Comparison of ENCODE assay signal across 27 mouse cellular contexts in the genomic region with DNA sequence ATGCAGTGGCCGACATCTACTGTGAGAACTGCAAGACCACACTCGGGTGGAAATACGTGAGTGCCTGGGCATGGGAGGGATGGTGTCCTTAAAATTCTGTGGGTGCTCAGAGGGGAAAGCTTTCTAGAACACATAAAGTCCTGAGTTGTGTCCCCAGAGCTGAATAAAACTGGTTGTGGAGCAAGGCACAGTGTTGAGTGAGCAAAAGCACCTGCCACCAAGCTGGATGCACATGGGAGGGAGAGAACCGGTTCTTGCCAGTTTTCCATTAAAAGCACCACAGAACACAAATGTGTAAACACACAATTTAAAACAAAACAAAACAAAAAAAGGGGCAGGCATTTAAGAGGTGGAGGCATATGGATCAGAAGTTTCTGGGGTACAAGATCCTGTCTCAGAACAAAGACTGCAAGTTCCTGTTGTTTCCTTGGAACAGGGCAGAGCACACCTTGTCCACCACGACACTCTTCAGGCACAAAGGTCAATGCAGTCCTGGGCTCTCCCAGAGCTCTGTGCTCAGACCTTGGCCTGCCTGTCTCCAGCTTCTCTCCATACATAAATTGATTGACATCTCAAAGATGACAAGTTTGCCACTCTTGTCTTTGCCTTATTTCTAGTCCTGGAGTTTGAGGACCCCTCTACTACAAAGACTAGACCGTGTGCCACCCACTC. TPM values are rescaled to one million over a fixed set of nuclear protein-coding genes. Genes with fewer than 3 reads are reported as not detected.
A peak's percentile ranks its signal among the peaks of the same experiment; 100 is the strongest.
DNase-seq lines count a peak whose midpoint lies in the region; ATAC-seq and TF ChIP-seq lines count a peak whose summit lies in the region.
"Had no signal": no experiment of that assay in that cellular context is flagged by ENCODE, and none has a peak within 500 bp of the region (broad histone marks: within the 10 kb centered on the region; RNA-seq: fewer than 3 reads in every experiment).

No protein-coding gene starts in this region.

- WGBS in kidney, adult 2 months, result 70% methylated on average over 6 of the region's 6 CpGs
- WGBS in intestine, embryonic 16.5 days, result 77% methylated on average over 6 of the region's 6 CpGs

- H3K27ac ChIP-seq in kidney, adult 2 months (ENCODE audit: insufficient read depth, low read depth, low read length), result no peak overlapping the region
- H3K27ac ChIP-seq in intestine, embryonic 16.5 days (ENCODE audit: low read length), result peak overlapping the region; percentile 27
- H3K27ac ChIP-seq: heart, adult 2 months; heart, embryonic 13.5 days; hindbrain, postnatal 0 days; limb, embryonic 12.5 days; liver, embryonic 15.5 days; macrophage; midbrain, embryonic 13.5 days; stomach, embryonic 15.5 days had no signal

- H3K4me1 ChIP-seq in kidney, adult 2 months (ENCODE audit: control insufficient read depth, insufficient read depth, low read length), result 0 out of 2 replicates have a peak, but pooled peaks cover 4% of the 10 kb centered on the region
- H3K4me1 ChIP-seq in intestine, embryonic 16.5 days (ENCODE audit: control insufficient read depth, insufficient read depth, low read length), result 0 out of 2 replicates have a peak, but pooled peaks cover 2% of the 10 kb centered on the region
- H3K4me1 ChIP-seq: limb, embryonic 12.5 days; midbrain, embryonic 13.5 days; stomach, embryonic 15.5 days had no signal

- H3K36me3 ChIP-seq in kidney, adult 2 months (ENCODE audit: control insufficient read depth, insufficient read depth, low read length), result no peaks in the 10 kb centered on the region; the same call in 1 of the 2 replicates
- peaks cover 14% of the 10 kb centered on the region for H3K36me3 ChIP-seq in intestine, embryonic 16.5 days (ENCODE audit: control insufficient read depth, insufficient read depth, low read length)

- intact Hi-C loops in left cerebral cortex, postnatal 4 days (cut with DNase I), result no loop called here

- no peaks in the 10 kb centered on the region for H3K27me3 ChIP-seq in kidney, adult 2 months (replicated peaks; ENCODE audit: control insufficient read depth, insufficient read depth, low read length)
- no peaks in the 10 kb centered on the region for H3K27me3 ChIP-seq in intestine, embryonic 16.5 days (replicated peaks; ENCODE audit: control insufficient read depth, insufficient read depth, low read length)
- H3K27me3 ChIP-seq: heart, embryonic 13.5 days; limb, embryonic 12.5 days; liver, embryonic 15.5 days; midbrain, embryonic 13.5 days; Patski; stomach, embryonic 15.5 days had no signal

- TF ChIP-seq CTCF in kidney, adult 2 months (conservative IDR thresholded peaks at IDR 0.05; ENCODE audit: insufficient read depth, insufficient read length, low read depth, low read length), result no peak

- no peak overlapping the region for H3K9ac ChIP-seq in intestine, embryonic 16.5 days (ENCODE audit: low read depth, low read length)
- H3K9ac ChIP-seq: heart, embryonic 13.5 days; limb, embryonic 12.5 days; liver, embryonic 15.5 days; midbrain, embryonic 13.5 days; stomach, embryonic 15.5 days had no signal

- no peak overlapping the region for H3K4me3 ChIP-seq in kidney, adult 2 months (ENCODE audit: insufficient read depth, low read depth, low read length)
- H3K4me3 ChIP-seq in intestine, embryonic 16.5 days (ENCODE audit: low read length), result no peak overlapping the region
- H3K4me3 ChIP-seq: heart, adult 2 months; heart, embryonic 13.5 days; limb, embryonic 12.5 days; liver, embryonic 15.5 days; midbrain, embryonic 13.5 days; stomach, embryonic 15.5 days had no signal

- no peaks in the 10 kb centered on the region for H3K9me3 ChIP-seq in intestine, embryonic 16.5 days (ENCODE audit: control insufficient read depth, low read length)
- H3K9me3 ChIP-seq: heart, embryonic 13.5 days; limb, embryonic 12.5 days; liver, embryonic 15.5 days; midbrain, embryonic 13.5 days; stomach, embryonic 15.5 days had no signal

- TF ChIP-seq POLR2A in kidney, adult 2 months (IDR thresholded peaks at IDR 0.05; ENCODE audit: low read depth, low read length), result no peak

- DNase-seq in kidney, adult 2 months, result peak; percentile 18
- DNase-seq in kidney, postnatal 10 days, result no peak
- DNase-seq in lung, postnatal 10 days, result peak; percentile 68
- DNase-seq in yolk sac, embryonic 10.5 days (ENCODE audit: low spot score), result peak; percentile 60
- DNase-seq in left cerebral cortex, postnatal 4 days, result no peak
- no peak for DNase-seq in thymus, postnatal 4 days
- DNase-seq: adrenal gland, postnatal 10 days; cerebellum, adult 11 months; cerebellum, adult 9-10 months; cerebellum, postnatal 36 days; gastrocnemius, postnatal 25 days; heart, adult 2 months; kidney, adult 11 months; right cerebral cortex, postnatal 14 days; thymus, postnatal 14 days had no signal

- H3K4me2 ChIP-seq in intestine, embryonic 16.5 days (ENCODE audit: low read depth, low read length), result no peak overlapping the region
- H3K4me2 ChIP-seq: heart, embryonic 13.5 days; limb, embryonic 12.5 days; liver, embryonic 15.5 days; midbrain, embryonic 13.5 days; stomach, embryonic 15.5 days had no signal

- peak; percentile 85 for ATAC-seq in intestine, embryonic 16.5 days
- ATAC-seq: forebrain, embryonic 14.5 days; hindbrain, postnatal 0 days; midbrain, embryonic 13.5 days; Patski had no signal

RNA-seq across cellular contexts. Expression of gene Ypel1, which starts 12.8 kb away (rescaled TPM):
- polyA plus RNA-seq in kidney, adult 2 months (2012; rRNA removed), result 1.6 and 2.3 TPM in 2 replicates
- 9.1 and 9.9 TPM in 2 replicates for polyA plus RNA-seq in intestine, embryonic 16.5 days (2015; fragmentation: Nextera tagmentation; extraction: Ambion mirVana)
- total RNA-seq in left cerebral cortex, postnatal 4 days (2021), result 100 to 1,000 TPM; 102 to 114 TPM

RNA-seq across cellular contexts. Expression of gene Ppil2, which starts 28.8 kb away (rescaled TPM):
- 88.5 and 89.6 TPM in 2 replicates for polyA plus RNA-seq in kidney, adult 2 months (2012; rRNA removed)
- polyA plus RNA-seq in intestine, embryonic 16.5 days (2015; fragmentation: Nextera tagmentation; extraction: Ambion mirVana), result 130 and 132 TPM in 2 replicates
- 10 to 100 TPM; 88.3 to 91.9 TPM for total RNA-seq in left cerebral cortex, postnatal 4 days (2021)

RNA-seq across cellular contexts. Expression of gene 2610318N02Rik, which starts 42.7 kb away (rescaled TPM):
- polyA plus RNA-seq in kidney, adult 2 months (2012; rRNA removed), result 0.75 and 1.4 TPM in 2 replicates
- 33.8 and 41.6 TPM in 2 replicates for polyA plus RNA-seq in intestine, embryonic 16.5 days (2015; fragmentation: Nextera tagmentation; extraction: Ambion mirVana)
- total RNA-seq in left cerebral cortex, postnatal 4 days (2021), result 1 to 10 TPM; 4.8 to 6.1 TPM
- total RNA-seq: gastrocnemius, postnatal 25 days; heart, adult 2 months; heart, postnatal 25 days; liver, adult 2 months had no signal

RNA-seq across cellular contexts. Expression of gene Sdf2l1, which starts 49.9 kb away (rescaled TPM):
- polyA plus RNA-seq in kidney, adult 2 months (2012; rRNA removed), result 22.8 and 25.2 TPM in 2 replicates
- polyA plus RNA-seq in intestine, embryonic 16.5 days (2015; fragmentation: Nextera tagmentation; extraction: Ambion mirVana), result 173 and 203 TPM in 2 replicates
- 10 to 100 TPM; 10.8 to 12.6 TPM for total RNA-seq in left cerebral cortex, postnatal 4 days (2021)

Comparison
In these comparisons a context has a peak if more than half of its experiments do, and no peak if none do; other contexts are left out.
1. DNase-seq: peak in kidney, adult 2 months (single experiment), lung, postnatal 10 days (single experiment) and yolk sac, embryonic 10.5 days (single experiment); none in kidney, postnatal 10 days (single experiment), left cerebral cortex, postnatal 4 days (single experiment) and thymus, postnatal 4 days (single experiment).
2. RNA of gene 2610318N02Rik, which starts 42.7 kb away (polyA plus RNA-seq): 33.8 to 41.6 TPM in intestine, embryonic 16.5 days; 0.75 to 1.4 TPM in kidney, adult 2 months; every median in the first group is over 10 times any median in the second.